ENCODE assay signal across 13 mouse cellular contexts in the genomic region with DNA sequence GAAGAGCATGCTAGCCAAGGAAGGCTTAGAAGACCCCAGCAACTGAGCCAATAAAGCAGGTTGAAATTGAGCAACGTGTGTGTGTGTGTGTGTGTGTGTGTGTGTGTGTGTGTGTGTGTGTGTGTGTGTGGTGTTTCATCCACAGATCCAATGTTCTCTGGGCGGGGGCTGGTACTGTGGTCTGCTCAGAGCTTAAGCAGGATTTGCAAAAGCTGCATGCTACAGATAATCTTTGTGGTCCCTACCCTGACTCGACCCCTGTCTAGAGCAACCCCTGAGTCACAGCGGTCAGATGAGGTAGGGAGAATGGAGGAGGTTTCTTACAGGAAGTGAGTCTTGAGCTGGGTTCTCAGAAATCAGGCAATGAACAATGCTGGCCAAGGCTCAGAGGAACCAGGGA.
"Had no signal": no experiment of that assay in that cellular context is flagged by ENCODE, and none has a peak within 500 bp of the region (broad histone marks: within the 10 kb centered on the region; RNA-seq: fewer than 3 reads in every experiment).

No protein-coding gene starts in this region.

- DNase-seq: gastrocnemius, adult 2 months; gastrocnemius, postnatal 10 days; gastrocnemius, postnatal 25 days; heart, adult 2 months; heart, postnatal 10 days; heart, postnatal 4 days; kidney, adult 18-20 months; kidney, adult 8-10 months; kidney, postnatal 10 days; kidney, postnatal 25 days; kidney, postnatal 4 days; liver; liver, embryonic 13.5 days had no signal
